Comparison of ENCODE assay signal across 8 mouse cellular contexts in genomic region chr2:180172152-180172551, GRCm38 (mm10). TPM values are rescaled to one million over a fixed set of nuclear protein-coding genes. Genes with fewer than 3 reads are reported as not detected.
DNase-seq lines count a peak whose midpoint lies in the region; ATAC-seq and TF ChIP-seq lines count a peak whose summit lies in the region.

No protein-coding gene starts in this region.

- no peak for TF ChIP-seq POLR2A in myocyte (IDR thresholded peaks at IDR 0.05; ENCODE audit: insufficient read length, low read depth)

- H3K4me2 ChIP-seq in hindbrain, embryonic 16.5 days (ENCODE audit: low read length), result peak overlapping the region; percentile 100
- peak overlapping the region; percentile 99 for H3K4me2 ChIP-seq in myocyte (ENCODE audit: low read depth)

- H3K27me3 ChIP-seq in hindbrain, embryonic 16.5 days (replicated peaks; ENCODE audit: control insufficient read depth, insufficient read depth, low read length), result no peaks in the 10 kb centered on the region
- no peaks in the 10 kb centered on the region for H3K27me3 ChIP-seq in myocyte (ENCODE audit: control insufficient read depth, insufficient read depth, insufficient read length)

- WGBS in hindbrain, embryonic 16.5 days, result 4% methylated on average over 7 of the region's 9 CpGs

- TF ChIP-seq CTCF in left cerebral cortex, adult 2 months (IDR thresholded peaks at IDR 0.05), result no peak

- H3K36me3 ChIP-seq in hindbrain, embryonic 16.5 days (ENCODE audit: control insufficient read depth, insufficient read depth, low read length), result peaks cover 24% of the 10 kb centered on the region
- no peaks in the 10 kb centered on the region for H3K36me3 ChIP-seq in myocyte (ENCODE audit: control insufficient read depth, insufficient read depth)

- peak overlapping the region; percentile 66 for H3ac ChIP-seq in myocyte (ENCODE audit: control insufficient read depth, insufficient read length)

- ATAC-seq in hindbrain, embryonic 16.5 days, result no peak

- peak overlapping the region; percentile 80 for H3K4me3 ChIP-seq in left cerebral cortex, adult 2 months
- peak overlapping the region; percentile 85 for H3K4me3 ChIP-seq in hindbrain, embryonic 16.5 days (ENCODE audit: low read length)
- H3K4me3 ChIP-seq in myocyte, result peak overlapping the region; percentile 52

- peak overlapping the region; percentile 93; the same call in 1 of the 2 replicates for H3K27ac ChIP-seq in left cerebral cortex, adult 2 months
- H3K27ac ChIP-seq in hindbrain, embryonic 16.5 days (ENCODE audit: low read depth, low read length), result no peak overlapping the region; the same call in 1 of the 2 replicates

- H3K79me2 ChIP-seq in myocyte (ENCODE audit: control insufficient read depth, insufficient read depth), result peaks cover 27% of the 10 kb centered on the region

- H3K9ac ChIP-seq in hindbrain, embryonic 16.5 days (ENCODE audit: low read depth, low read length), result peak overlapping the region; percentile 98

- intact Hi-C loops in left cerebral cortex, adult 2 months (cut with DNase I), result loop anchor here (5.0 kb wide), 1 partner anchor 70 kb away; the partner anchor contains the start of gene Hrh3
- intact Hi-C loops in left cerebral cortex, postnatal 36 days (cut with DNase I), result no loop called here

- peaks cover 15% of the 10 kb centered on the region for H3K4me1 ChIP-seq in hindbrain, embryonic 16.5 days (ENCODE audit: control insufficient read depth, insufficient read depth, low read depth, low read length)

- H3K9me3 ChIP-seq in hindbrain, embryonic 16.5 days (ENCODE audit: control insufficient read depth, low read length), result no peaks in the 10 kb centered on the region

- DNase-seq in left cerebral cortex, adult 2 months (ENCODE audit: extremely low spot score in 1 of 2, low spot score in 2 of 2), result no peak
- DNase-seq in left cerebral cortex, postnatal 36 days (ENCODE audit: low spot score in 2 of 2), result no peak
- DNase-seq in cerebellum, adult 9-11 months, result peak; percentile 68
- no peak for DNase-seq in right cerebral cortex, postnatal 14 days
- DNase-seq in adrenal gland, postnatal 4 days (ENCODE audit: low spot score in 2 of 2), result no peak
- no peak for DNase-seq in spleen, postnatal 4 days (ENCODE audit: low spot score in 2 of 2)

TF ChIP-seq in myocyte, 11 proteins besides CTCF, POLR2A, EP300 and RAD21:
- no peak for TF ChIP-seq E2F4 (IDR thresholded peaks at IDR 0.05; ENCODE audit: insufficient read depth)
- no peak for TF ChIP-seq SRF (IDR thresholded peaks at IDR 0.05; ENCODE audit: control insufficient read depth, insufficient read length, low read depth)
- TF ChIP-seq REST (IDR thresholded peaks at IDR 0.05; ENCODE audit: insufficient read depth, insufficient read length), result no peak
- no peak for TF ChIP-seq MYOD1 (IDR thresholded peaks at IDR 0.05; ENCODE audit: control insufficient read depth in 1 of 3, insufficient read length in 2 of 3, low read depth in 2 of 3)
- no peak for TF ChIP-seq POLR2AphosphoS2 (IDR thresholded peaks at IDR 0.05; ENCODE audit: insufficient read length, low read depth)
- TF ChIP-seq MYOG (IDR thresholded peaks at IDR 0.05; ENCODE audit: control insufficient read depth in 1 of 3, insufficient read depth in 1 of 3, insufficient read length in 2 of 3, low read depth in 2 of 3), result no peak
- no peak for TF ChIP-seq TCF3 (IDR thresholded peaks at IDR 0.05; ENCODE audit: insufficient read length, low read depth)
- no peak for TF ChIP-seq TCF12 (IDR thresholded peaks at IDR 0.05; ENCODE audit: insufficient read depth, poor library complexity, severe bottlenecking)
- TF ChIP-seq USF1 (IDR thresholded peaks at IDR 0.05; ENCODE audit: low read depth), result no peak
- no peak for TF ChIP-seq CEBPB (IDR thresholded peaks at IDR 0.05; ENCODE audit: insufficient read depth, poor library complexity, severe bottlenecking)
- no peak for TF ChIP-seq MAX (IDR thresholded peaks at IDR 0.05; ENCODE audit: low read depth)
TF ChIP-seq in myocyte: peak in this region for 0.

RNA-seq across cellular contexts. Expression of gene Adrm1, which starts 0.9 kb away (rescaled TPM):
- 100 to 1,000 TPM in 1 of 2 experiments, 10 to 100 TPM in 1; 96.4 to 101 TPM for total RNA-seq in left cerebral cortex, adult 2 months (2021)
- total RNA-seq in left cerebral cortex, postnatal 36 days (2021), result 100 to 1,000 TPM in 1 of 2 experiments, 10 to 100 TPM in 1; 95.4 to 105 TPM
- 193 and 201 TPM in 2 replicates for polyA plus RNA-seq in hindbrain, embryonic 16.5 days (2015; fragmentation: Nextera tagmentation; extraction: Ambion mirVana)
- polyA plus RNA-seq in myocyte (2012; fragmentation: generic; extraction: Trizol), result 188 TPM
- total RNA-seq in adrenal gland, postnatal 4 days (2021), result 100 to 1,000 TPM; 128 to 136 TPM

RNA-seq across cellular contexts. Expression of gene Osbpl2, which starts 53.0 kb away (rescaled TPM):
- total RNA-seq in left cerebral cortex, adult 2 months (2021), result 10 to 100 TPM; 46.2 to 50.6 TPM
- total RNA-seq in left cerebral cortex, postnatal 36 days (2021), result 10 to 100 TPM; 44.2 to 50.4 TPM
- 70.5 and 72.8 TPM in 2 replicates for polyA plus RNA-seq in hindbrain, embryonic 16.5 days (2015; fragmentation: Nextera tagmentation; extraction: Ambion mirVana)
- polyA plus RNA-seq in myocyte (2012; fragmentation: generic; extraction: Trizol), result 34.8 TPM
- 10 to 100 TPM; 35.1 to 37.2 TPM for total RNA-seq in adrenal gland, postnatal 4 days (2021)

RNA-seq across cellular contexts. Expression of gene Lama5, which starts 53.5 kb away (rescaled TPM):
- total RNA-seq in left cerebral cortex, adult 2 months (2021), result 10 to 100 TPM in 1 of 2 experiments, 1 to 10 TPM in 1; 9.5 to 11.2 TPM
- 1 to 10 TPM; 6.3 to 7.2 TPM for total RNA-seq in left cerebral cortex, postnatal 36 days (2021)
- 2.2 and 3.5 TPM in 2 replicates for polyA plus RNA-seq in hindbrain, embryonic 16.5 days (2015; fragmentation: Nextera tagmentation; extraction: Ambion mirVana)
- polyA plus RNA-seq in myocyte (2012; fragmentation: generic; extraction: Trizol), result 80.8 TPM
- total RNA-seq in adrenal gland, postnatal 4 days (2021), result 10 to 100 TPM; 47.5 to 66.5 TPM
